Mouse (Mus musculus) thymus, adult 2 months (tissue): ENCODE measurements around the gene Tcf19.

Source experiments
- CTCF ChIP-seq: fragments of 200-500 bp; IDR thresholded peaks from 2 replicates; pipeline ENCODE4 v1.5.1; 2012; ENCODE audit warnings: mild to moderate bottlenecking, control low read depth, low read length, moderate library complexity, borderline replicate concordance; ENCODE audit not compliant: control insufficient read depth, poor library complexity, insufficient read depth; ENCODE audit errors: extremely low read depth
- POLR2A ChIP-seq: fragments of 200-500 bp; IDR thresholded peaks from 2 replicates; pipeline ENCODE4 v1.6.1; 2012; ENCODE audit warnings: mild to moderate bottlenecking, low read length, control low read depth, moderate library complexity; ENCODE audit not compliant: control insufficient read depth, poor library complexity, insufficient read depth; ENCODE audit errors: extremely low read depth

- TF ChIP-seq CTCF (no peak), POLR2A (no peak)
Measured at GRCm38 (mm10) chr17:35504628-35505481, 11.8 kb downstream of the Tcf19 start.
